Mouse (Mus musculus) cerebellum, postnatal 4 days (tissue): ENCODE data around the gene Pla2g2d.
"Not testable (repeated sequence)": the region's sequence is repeated elsewhere in the genome, so short reads cannot be mapped to it uniquely, and the experiment has no call there.

Source experiments
- DNase-seq, 2 experiments: peaks; one replicate each; pipeline ENCODE4 v3.0.0; 2022; ENCODE audit warnings: low spot score in 2 of 2, mixed read lengths in 1 of 2

Pla2g2d gene

GRCm38 (mm10) chr4:138780300-138780699, 4.8 kb downstream of the Pla2g2d start:
- DNase-seq, result no peak

GRCm38 (mm10) chr4:138782098-138782497, 6.6 kb downstream of the Pla2g2d start:
- DNase-seq, result no peak

GRCm38 (mm10) chr4:138785721-138786120, 10.2 kb downstream of the Pla2g2d start:
- no peak for DNase-seq

GRCm38 (mm10) chr4:138786141-138786540, 10.6 kb downstream of the Pla2g2d start:
- DNase-seq, result no peak

GRCm38 (mm10) chr4:138788381-138788780, 12.8 kb downstream of the Pla2g2d start:
- no peak for DNase-seq

- DNase-seq, result no peak
Observed at GRCm38 (mm10) chr4:138791452-138791851, 15.9 kb downstream of the Pla2g2d start.

- no peak for DNase-seq
Observed at GRCm38 (mm10) chr4:138792599-138792998, 17.1 kb downstream of the Pla2g2d start.

- peak; percentile 38 to 42 for DNase-seq
Observed at GRCm38 (mm10) chr4:138793276-138793675, 17.7 kb downstream of the Pla2g2d start.

- no peak for DNase-seq
Observed at GRCm38 (mm10) chr4:138794344-138794743, 18.8 kb downstream of the Pla2g2d start.

GRCm38 (mm10) chr4:138796513-138797216, 21.1 kb downstream of the Pla2g2d start:
- no peak for DNase-seq

- no peak for DNase-seq
Observed at GRCm38 (mm10) chr4:138797217-138797570, 21.7 kb downstream of the Pla2g2d start.

GRCm38 (mm10) chr4:138800134-138800744, 24.7 kb downstream of the Pla2g2d start:
- peak in 1 of 2 experiments; percentile 30 for DNase-seq

- DNase-seq, result no peak
Observed at GRCm38 (mm10) chr4:138801631-138802030, 26.1 kb downstream of the Pla2g2d start.

GRCm38 (mm10) chr4:138802917-138803316, 27.4 kb downstream of the Pla2g2d start:
- no peak for DNase-seq

- DNase-seq, result no peak
Observed at GRCm38 (mm10) chr4:138805248-138805647, 29.7 kb downstream of the Pla2g2d start.

GRCm38 (mm10) chr4:138806160-138806559, 30.6 kb downstream of the Pla2g2d start:
- no peak for DNase-seq

GRCm38 (mm10) chr4:138806920-138807541, 31.5 kb downstream of the Pla2g2d start:
- DNase-seq, result no peak

GRCm38 (mm10) chr4:138816166-138816565, 40.6 kb downstream of the Pla2g2d start:
- DNase-seq, result no peak

GRCm38 (mm10) chr4:138817736-138818135, 42.2 kb downstream of the Pla2g2d start:
- DNase-seq, result no peak

GRCm38 (mm10) chr4:138819101-138819500, 43.6 kb downstream of the Pla2g2d start:
- DNase-seq, result peak in 1 of 2 experiments; percentile 38

GRCm38 (mm10) chr4:138821036-138821435, 45.5 kb downstream of the Pla2g2d start:
- no peak for DNase-seq

GRCm38 (mm10) chr4:138824161-138824560, 48.6 kb downstream of the Pla2g2d start:
- not testable (repeated sequence) for DNase-seq

GRCm38 (mm10) chr4:138824660-138825059, 49.1 kb downstream of the Pla2g2d start:
- DNase-seq, result no peak
